Mouse (Mus musculus) neural tube, embryonic 11.5 days (tissue): ENCODE results near the gene Rapgefl1. TPM values are rescaled to one million over a fixed set of nuclear protein-coding genes. Genes with fewer than 3 reads are reported as not detected.
"Not testable (repeated sequence)": the region's sequence is repeated elsewhere in the genome, so short reads cannot be mapped to it uniquely, and the experiment has no call there.

ENCODE experiments used
- ATAC-seq: fragments of 200-750 bp; cut with Nextera tagmentation; 2 replicates; pipeline ENCODE4 v1.8.0; 2017; ENCODE audit warnings: moderate number of reproducible peaks, mild to moderate bottlenecking, moderate TSS enrichment, moderate library complexity; ENCODE audit not compliant: insufficient read depth, low FRiP score, low TSS enrichment
- DNase-seq: peaks from one replicate; pipeline ENCODE4 v3.0.0-alpha.2; 2015; ENCODE audit warnings: low spot score
- H3K27ac ChIP-seq: fragments of 300-500 bp; sonication (generic); 2 replicates; pipeline ENCODE4 v1.5.1; 2014; ENCODE audit warnings: low read depth, mild to moderate bottlenecking, low read length
- H3K27me3 ChIP-seq: fragments of 300-500 bp; sonication (generic); 2 replicates; pipeline ENCODE4 v1.6.1; 2014; ENCODE audit warnings: mild to moderate bottlenecking, low read length, mixed read lengths; ENCODE audit not compliant: control insufficient read depth, insufficient read depth
- H3K36me3 ChIP-seq: fragments of 300-500 bp; sonication (generic); 2 replicates; pipeline ENCODE4 v1.6.1; 2014; ENCODE audit warnings: mild to moderate bottlenecking, low read length, moderate library complexity, mixed read lengths; ENCODE audit not compliant: control insufficient read depth, insufficient read depth
- H3K4me1 ChIP-seq: fragments of 300-500 bp; sonication (generic); 2 replicates; pipeline ENCODE4 v1.6.1; 2014; ENCODE audit warnings: low read length, mixed read lengths; ENCODE audit not compliant: control insufficient read depth, insufficient read depth
- H3K4me2 ChIP-seq: fragments of 300-500 bp; sonication (generic); 2 replicates; pipeline ENCODE4 v1.6.1; 2014; ENCODE audit warnings: low read depth, mild to moderate bottlenecking, moderate library complexity
- H3K4me3 ChIP-seq: fragments of 300-500 bp; sonication (generic); 2 replicates; pipeline ENCODE4 v1.5.1; 2014; ENCODE audit warnings: low read depth, low read length
- H3K9ac ChIP-seq: fragments of 300-500 bp; sonication (generic); 2 replicates; pipeline ENCODE4 v1.6.1; 2014; ENCODE audit warnings: mild to moderate bottlenecking, low read length
- H3K9me3 ChIP-seq: fragments of 300-500 bp; sonication (generic); 2 replicates; pipeline ENCODE4 v1.6.1; 2016; ENCODE audit warnings: low read length; ENCODE audit not compliant: control insufficient read depth
- whole genome bisulfite sequencing: fragments of 180-500 bp; shearing (Covaris S2); extraction: QIAGEN DNeasy Blood & Tissue Kit; methylation state at CpG from one replicate; pipeline ENCODE4 v1.1.7; 2014; 5-methylcytosine and 5-hydroxymethylcytosine counted together
- polyA plus RNA-seq: library from polyadenylated mRNA; unstranded; fragments of >200 nt; fragmentation: Nextera tagmentation; extraction: Ambion mirVana; gene quantifications from 2 replicates; pipeline ENCODE4 v1.2.1, GENCODE M21; 2014

The Rapgefl1 gene
- polyA plus RNA-seq, 1 experiment from 2014 or later = 2.8 TPM

- ATAC-seq (no peak), DNase-seq (no peak)
- Histone ChIP-seq H3K27ac (no peak within 1 kb of the TSS), H3K4me1 (peaks cover 3% of the 10 kb centered on the region; the same call in 1 of the 2 replicates), H3K9me3 (no peaks in the 10 kb centered on the region), H3K36me3 (peaks cover 32% of the 10 kb centered on the region), H3K9ac (no peak within 1 kb of the TSS), H3K27me3 (no peaks in the 10 kb centered on the region), H3K4me2 (no peak within 1 kb of the TSS), H3K4me3 (no peak within 1 kb of the TSS)
- WGBS = 91% methylated on average over 5 of the region's 5 CpGs
Observed at GRCm38 (mm10) chr11:98804605-98805004, 32.0 kb upstream of the Rapgefl1 start, which contains the start of gene Casc3. Casc3 (plus strand) TSS chr11:98804905.

GRCm38 (mm10) chr11:98808417-98808816, 28.2 kb upstream of the Rapgefl1 start:
- ATAC-seq (no peak), DNase-seq (no peak)
- Histone ChIP-seq H3K27me3 (no peaks in the 10 kb centered on the region), H3K36me3 (peaks cover 22% of the 10 kb centered on the region), H3K4me2 (no peak overlapping the region; the same call in 1 of the 2 replicates), H3K9me3 (no peaks in the 10 kb centered on the region), H3K9ac (no peak overlapping the region), H3K4me3 (no peak overlapping the region), H3K4me1 (peaks cover 12% of the 10 kb centered on the region), H3K27ac (0 out of 2 replicates have a peak overlapping the region, but pooled peaks have one; percentile 17)
- 86% methylated on average over 2 of the region's 2 CpGs for WGBS

GRCm38 (mm10) chr11:98809457-98810290, 26.9 kb upstream of the Rapgefl1 start:
- peak overlapping the region; percentile 81 for H3K4me2 ChIP-seq
- H3K27ac ChIP-seq = peak overlapping the region; percentile 89
- DNase-seq = peak; percentile 100
- peaks cover 12% of the 10 kb centered on the region for H3K4me1 ChIP-seq
- under 1% methylated on average over 84 of the region's 84 CpGs for WGBS
- H3K36me3 ChIP-seq = peaks cover 11% of the 10 kb centered on the region
- H3K4me3 ChIP-seq = peak overlapping the region; percentile 64
- peak overlapping the region; percentile 90 for H3K9ac ChIP-seq
- ATAC-seq = peak; percentile 98
- H3K27me3 ChIP-seq = no peaks in the 10 kb centered on the region
- H3K9me3 ChIP-seq = no peaks in the 10 kb centered on the region

GRCm38 (mm10) chr11:98810686-98811085, 25.9 kb upstream of the Rapgefl1 start:
- ATAC-seq = no peak
- H3K36me3 ChIP-seq = peaks cover 3% of the 10 kb centered on the region
- 77% methylated on average over 7 of the region's 7 CpGs for WGBS

GRCm38 (mm10) chr11:98816706-98817239, 19.8 kb upstream of the Rapgefl1 start:
- peaks cover 16% of the 10 kb centered on the region for H3K36me3 ChIP-seq
- WGBS = 95% methylated on average over 1 of the region's 1 CpGs

More at GRCm38 (mm10) chr11:98810686-98811085, 25.9 kb upstream of the Rapgefl1 start:
- DNase-seq = no peak
- Histone ChIP-seq H3K27ac (no peak overlapping the region), H3K9ac (peak overlapping the region; percentile 90), H3K9me3 (no peaks in the 10 kb centered on the region), H3K4me3 (peak overlapping the region; percentile 64), H3K4me1 (peaks cover 12% of the 10 kb centered on the region), H3K4me2 (peak overlapping the region; percentile 81), H3K27me3 (no peaks in the 10 kb centered on the region)

GRCm38 (mm10) chr11:98820968-98821367, 15.6 kb upstream of the Rapgefl1 start:
- H3K4me3 ChIP-seq = no peak overlapping the region
- 96% methylated on average over 5 of the region's 5 CpGs for WGBS
- H3K4me1 ChIP-seq = no peaks in the 10 kb centered on the region
- ATAC-seq (no peak), DNase-seq (no peak)
- H3K27ac ChIP-seq = no peak overlapping the region
- H3K9ac ChIP-seq = no peak overlapping the region
- H3K27me3 ChIP-seq = no peaks in the 10 kb centered on the region
- H3K4me2 ChIP-seq = no peak overlapping the region
- peaks cover 38% of the 10 kb centered on the region for H3K36me3 ChIP-seq
- H3K9me3 ChIP-seq = no peaks in the 10 kb centered on the region

More at GRCm38 (mm10) chr11:98816706-98817239, 19.8 kb upstream of the Rapgefl1 start:
- H3K4me1 ChIP-seq = no peaks in the 10 kb centered on the region
- H3K27ac ChIP-seq = no peak overlapping the region
- no peaks in the 10 kb centered on the region for H3K27me3 ChIP-seq
- H3K9me3 ChIP-seq = no peaks in the 10 kb centered on the region
- no peak overlapping the region for H3K9ac ChIP-seq
- no peak overlapping the region for H3K4me3 ChIP-seq
- H3K4me2 ChIP-seq = no peak overlapping the region
- ATAC-seq (no peak), DNase-seq (no peak)

- peaks cover 52% of the 10 kb centered on the region for H3K36me3 ChIP-seq
- H3K4me3 ChIP-seq, H3K4me2 ChIP-seq, H3K9ac ChIP-seq, H3K27ac ChIP-seq, H3K27me3 ChIP-seq, H3K9me3 ChIP-seq, ATAC-seq, DNase-seq, H3K4me1 ChIP-seq: not testable (repeated sequence)
- 100% methylated on average over 2 of the region's 2 CpGs for WGBS
Observed at GRCm38 (mm10) chr11:98826071-98826470, 10.5 kb upstream of the Rapgefl1 start.

GRCm38 (mm10) chr11:98827877-98828276, 8.7 kb upstream of the Rapgefl1 start:
- H3K9me3 ChIP-seq = no peaks in the 10 kb centered on the region
- ATAC-seq = no peak
- DNase-seq = no peak
- H3K27ac ChIP-seq = no peak overlapping the region
- WGBS = 80% methylated on average over 2 of the region's 2 CpGs
- H3K4me2 ChIP-seq = no peak overlapping the region
- no peaks in the 10 kb centered on the region for H3K4me1 ChIP-seq
- no peaks in the 10 kb centered on the region for H3K27me3 ChIP-seq
- no peak overlapping the region for H3K9ac ChIP-seq
- no peak overlapping the region for H3K4me3 ChIP-seq
- H3K36me3 ChIP-seq = peaks cover 46% of the 10 kb centered on the region
